Mouse (Mus musculus): ENCODE results near the gene Cdkn3. TPM values are rescaled to one million over a fixed set of nuclear protein-coding genes. Genes with fewer than 3 reads are reported as not detected.

Cdkn3 gene
- polyA plus RNA-seq, 1 experiment, result 2.5 TPM

GRCm38 (mm10) chr14:46788505-46788901 is 28.2 kb downstream of the Cdkn3 start:
- Histone ChIP-seq H3K4me1 (ENCODE audit: control insufficient read depth, insufficient read depth, insufficient read length) (peaks cover 5% of the 10 kb centered on the region; the same call in 1 of the 2 replicates), H3K36me3 (ENCODE audit: control insufficient read depth, insufficient read depth, low read length) (no peaks in the 10 kb centered on the region), H3K4me3 (ENCODE audit: extremely low read depth, insufficient read depth, insufficient read length) (no peak overlapping the region), H3K27me3 (ENCODE audit: control insufficient read depth, insufficient read depth, low read length) (no peaks in the 10 kb centered on the region), H3K27ac (ENCODE audit: insufficient read depth, low read length) (no peak overlapping the region)
- TF ChIP-seq POLR2A (IDR thresholded peaks at IDR 0.05; ENCODE audit: low read depth, low read length) (no peak), CTCF (IDR thresholded peaks at IDR 0.05; ENCODE audit: extremely low read depth, insufficient read depth, insufficient read length, insufficient replicate concordance) (no peak)
- 21% methylated on average over 8 of the region's 8 CpGs for WGBS
- no peak for DNase-seq (ENCODE audit: low read depth in 1 of 2, low spot score in 2 of 2)

DNA sequence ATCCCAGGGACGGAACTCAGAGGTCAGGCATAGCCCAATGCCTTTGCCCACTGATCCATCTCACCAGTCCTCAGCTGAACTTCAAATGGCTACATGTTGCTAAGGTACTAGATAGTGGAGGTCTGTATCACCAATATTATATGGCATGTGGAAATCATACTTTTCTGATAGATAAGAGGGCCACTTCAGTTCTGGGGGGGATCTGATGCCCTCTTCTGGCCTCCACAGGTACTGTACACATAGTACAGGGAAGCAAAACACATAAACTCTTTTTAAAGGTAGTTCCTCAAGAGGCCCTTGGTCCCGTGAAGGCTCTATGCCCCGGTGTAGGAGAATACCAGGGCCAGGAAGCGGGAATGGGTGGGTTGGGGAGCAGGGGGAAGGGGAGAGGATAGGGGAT is 30.0 kb downstream of the Cdkn3 start:
- no peak for TF ChIP-seq POLR2A (IDR thresholded peaks at IDR 0.05; ENCODE audit: low read depth, low read length)
- Histone ChIP-seq H3K4me3 (ENCODE audit: extremely low read depth, insufficient read depth, insufficient read length) (no peak overlapping the region), H3K27me3 (ENCODE audit: control insufficient read depth, insufficient read depth, low read length) (no peaks in the 10 kb centered on the region), H3K4me1 (ENCODE audit: control insufficient read depth, insufficient read depth, insufficient read length) (peaks cover 5% of the 10 kb centered on the region; the same call in 1 of the 2 replicates), H3K27ac (ENCODE audit: insufficient read depth, low read length) (no peak overlapping the region), H3K36me3 (ENCODE audit: control insufficient read depth, insufficient read depth, low read length) (no peaks in the 10 kb centered on the region)
- DNase-seq (ENCODE audit: low read depth in 1 of 2, low spot score in 2 of 2), result no peak
- WGBS, result 57% methylated on average over 4 of the region's 4 CpGs

DNA sequence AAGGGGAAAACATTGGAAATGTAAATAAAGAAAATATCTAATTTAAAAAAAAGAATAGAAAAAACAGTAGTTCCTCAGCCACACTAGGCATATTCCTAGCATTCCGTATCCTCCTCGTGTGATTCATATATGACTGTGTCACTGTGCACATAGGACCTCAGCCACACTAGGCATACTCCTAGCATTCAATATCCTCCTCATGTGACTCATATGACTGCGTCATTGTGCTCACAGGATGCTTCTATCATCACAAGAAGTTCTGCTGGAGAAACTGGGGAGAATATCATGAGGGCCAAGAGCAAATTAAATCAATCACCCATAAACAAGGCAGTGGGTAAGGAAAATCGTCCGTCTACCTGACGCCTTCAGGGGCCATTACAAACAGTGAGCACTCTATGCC is 30.4 kb downstream of the Cdkn3 start:
- Histone ChIP-seq H3K4me3 (ENCODE audit: extremely low read depth, insufficient read depth, insufficient read length) (no peak overlapping the region), H3K4me1 (ENCODE audit: control insufficient read depth, insufficient read depth, insufficient read length) (peaks cover 5% of the 10 kb centered on the region; the same call in 1 of the 2 replicates), H3K27me3 (ENCODE audit: control insufficient read depth, insufficient read depth, low read length) (no peaks in the 10 kb centered on the region), H3K27ac (ENCODE audit: insufficient read depth, low read length) (no peak overlapping the region), H3K36me3 (ENCODE audit: control insufficient read depth, insufficient read depth, low read length) (no peaks in the 10 kb centered on the region)
- no peak for DNase-seq (ENCODE audit: low read depth in 1 of 2, low spot score in 2 of 2)
- no peak for TF ChIP-seq CTCF (IDR thresholded peaks at IDR 0.05; ENCODE audit: extremely low read depth, insufficient read depth, insufficient read length, insufficient replicate concordance)
- TF ChIP-seq POLR2A (IDR thresholded peaks at IDR 0.05; ENCODE audit: low read depth, low read length), result no peak
- 92% methylated on average over 6 of the region's 6 CpGs for WGBS

DNA sequence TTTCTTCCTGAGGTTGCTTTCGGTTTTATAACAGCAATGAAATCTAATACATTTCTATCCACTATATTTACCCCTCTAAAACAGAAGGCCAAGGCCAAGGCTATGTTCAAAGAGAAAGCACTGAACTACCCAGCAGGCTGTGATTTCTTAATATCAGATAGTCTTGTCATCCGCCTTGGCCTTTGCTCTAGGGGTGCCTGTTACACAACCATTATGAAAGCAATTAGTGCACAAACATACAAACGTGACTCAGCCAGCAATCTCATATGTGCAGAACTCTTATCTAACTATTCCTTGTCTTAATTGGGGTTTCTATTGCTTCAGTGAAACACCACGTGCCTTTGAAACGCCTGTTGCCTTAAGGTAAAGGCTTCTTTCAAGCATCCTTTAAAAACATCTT is 33.8 kb downstream of the Cdkn3 start:
- Histone ChIP-seq H3K27ac (ENCODE audit: insufficient read depth, low read length) (no peak overlapping the region), H3K4me1 (ENCODE audit: control insufficient read depth, insufficient read depth, insufficient read length) (no peaks in the 10 kb centered on the region), H3K27me3 (ENCODE audit: control insufficient read depth, insufficient read depth, low read length) (no peaks in the 10 kb centered on the region), H3K4me3 (ENCODE audit: extremely low read depth, insufficient read depth, insufficient read length) (no peak overlapping the region), H3K36me3 (ENCODE audit: control insufficient read depth, insufficient read depth, low read length) (0 out of 2 replicates have a peak, but pooled peaks cover 1% of the 10 kb centered on the region)
- no peak for DNase-seq (ENCODE audit: low read depth in 1 of 2, low spot score in 2 of 2)
- TF ChIP-seq POLR2A (IDR thresholded peaks at IDR 0.05; ENCODE audit: low read depth, low read length) (no peak), CTCF (IDR thresholded peaks at IDR 0.05; ENCODE audit: extremely low read depth, insufficient read depth, insufficient read length, insufficient replicate concordance) (no peak)
- 88% methylated on average over 5 of the region's 5 CpGs for WGBS

GRCm38 (mm10) chr14:46800684-46801345 is 40.5 kb downstream of the Cdkn3 start:
- Histone ChIP-seq H3K27me3 (ENCODE audit: control insufficient read depth, insufficient read depth, low read length) (no peaks in the 10 kb centered on the region), H3K27ac (ENCODE audit: insufficient read depth, low read length) (no peak overlapping the region), H3K4me3 (ENCODE audit: extremely low read depth, insufficient read depth, insufficient read length) (no peak overlapping the region), H3K4me1 (ENCODE audit: control insufficient read depth, insufficient read depth, insufficient read length) (no peaks in the 10 kb centered on the region), H3K36me3 (ENCODE audit: control insufficient read depth, insufficient read depth, low read length) (peaks cover 1% of the 10 kb centered on the region; the same call in 1 of the 2 replicates)
- DNase-seq (ENCODE audit: low read depth in 1 of 2, low spot score in 2 of 2), result no peak
- WGBS, result 76% methylated on average over 3 of the region's 3 CpGs
- no peak for TF ChIP-seq CTCF (IDR thresholded peaks at IDR 0.05; ENCODE audit: extremely low read depth, insufficient read depth, insufficient read length, insufficient replicate concordance)
- TF ChIP-seq POLR2A (IDR thresholded peaks at IDR 0.05; ENCODE audit: low read depth, low read length), result no peak

DNA sequence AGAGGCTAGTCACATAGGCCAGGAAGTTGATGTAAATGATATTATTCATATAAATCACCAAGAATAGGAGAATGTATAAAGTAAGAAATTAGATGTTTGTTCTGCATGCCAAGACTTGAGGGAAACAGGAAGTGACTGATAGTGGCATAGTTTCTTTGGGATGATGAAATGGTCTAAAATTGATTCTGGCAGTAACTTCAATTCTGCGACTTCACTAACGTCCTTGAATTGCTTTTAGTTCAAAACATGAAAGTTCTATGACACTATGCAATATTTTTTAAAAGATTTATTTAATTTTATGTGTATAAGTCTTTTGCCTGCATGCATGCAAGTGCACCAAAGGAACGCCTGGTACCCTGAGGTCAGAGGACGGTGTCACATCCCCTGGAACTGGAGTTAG is 42.9 kb downstream of the Cdkn3 start:
- Histone ChIP-seq H3K36me3 (ENCODE audit: control insufficient read depth, insufficient read depth, low read length) (peaks cover 1% of the 10 kb centered on the region; the same call in 1 of the 2 replicates), H3K4me1 (ENCODE audit: control insufficient read depth, insufficient read depth, insufficient read length) (no peaks in the 10 kb centered on the region; the same call in 1 of the 2 replicates), H3K27me3 (ENCODE audit: control insufficient read depth, insufficient read depth, low read length) (no peaks in the 10 kb centered on the region), H3K4me3 (ENCODE audit: extremely low read depth, insufficient read depth, insufficient read length) (no peak overlapping the region), H3K27ac (ENCODE audit: insufficient read depth, low read length) (no peak overlapping the region)
- no peak for DNase-seq (ENCODE audit: low read depth in 1 of 2, low spot score in 2 of 2)
- 86% methylated on average over 4 of the region's 4 CpGs for WGBS
- no peak for TF ChIP-seq POLR2A (IDR thresholded peaks at IDR 0.05; ENCODE audit: low read depth, low read length)
- TF ChIP-seq CTCF (IDR thresholded peaks at IDR 0.05; ENCODE audit: extremely low read depth, insufficient read depth, insufficient read length, insufficient replicate concordance), result no peak

- Histone ChIP-seq H3K27ac (ENCODE audit: insufficient read depth, low read length) (no peak overlapping the region), H3K4me1 (ENCODE audit: control insufficient read depth, insufficient read depth, insufficient read length) (peaks cover 2% of the 10 kb centered on the region), H3K27me3 (ENCODE audit: control insufficient read depth, insufficient read depth, low read length) (no peaks in the 10 kb centered on the region), H3K4me3 (ENCODE audit: extremely low read depth, insufficient read depth, insufficient read length) (no peak overlapping the region), H3K36me3 (ENCODE audit: control insufficient read depth, insufficient read depth, low read length) (peaks cover 1% of the 10 kb centered on the region; the same call in 1 of the 2 replicates)
- DNase-seq (ENCODE audit: low read depth in 1 of 2, low spot score in 2 of 2), result no peak
- 37% methylated on average over 1 of the region's 1 CpGs for WGBS
- TF ChIP-seq CTCF (IDR thresholded peaks at IDR 0.05; ENCODE audit: extremely low read depth, insufficient read depth, insufficient read length, insufficient replicate concordance) (no peak), POLR2A (IDR thresholded peaks at IDR 0.05; ENCODE audit: low read depth, low read length) (no peak)
Observed at GRCm38 (mm10) chr14:46803791-46804190, 43.5 kb downstream of the Cdkn3 start.
